Comparison of ENCODE assay signal across 34 mouse cellular contexts in genomic region chr14:105813097-105813496, GRCm38 (mm10).
"Had no signal": no experiment of that assay in that cellular context is flagged by ENCODE, and none has a peak within 500 bp of the region (broad histone marks: within the 10 kb centered on the region; RNA-seq: fewer than 3 reads in every experiment).

No protein-coding gene starts in this region.

- H3K4me2 ChIP-seq: heart, embryonic 11.5 days; heart, embryonic 12.5 days; heart, embryonic 13.5 days; heart, embryonic 15.5 days; hindbrain, embryonic 12.5 days; hindbrain, embryonic 13.5 days; hindbrain, embryonic 14.5 days; hindbrain, embryonic 15.5 days; intestine, embryonic 15.5 days; kidney, embryonic 15.5 days had no signal

- DNase-seq: heart, postnatal 14 days; heart, postnatal 36 days; heart, postnatal 4 days; kidney, adult 11 months; kidney, adult 18-20 months; kidney, adult 2 months; kidney, adult 8-10 months; kidney, adult 9 months; kidney, postnatal 10 days; kidney, postnatal 14 days; kidney, postnatal 25 days; kidney, postnatal 36 days; kidney, postnatal 4 days; layer of hippocampus, adult 9-11 months; layer of hippocampus, postnatal 36 days had no signal

- H3K9ac ChIP-seq: heart, embryonic 12.5 days; heart, embryonic 13.5 days; heart, embryonic 15.5 days; hindbrain, embryonic 12.5 days; hindbrain, embryonic 13.5 days; hindbrain, embryonic 14.5 days; hindbrain, embryonic 15.5 days; intestine, embryonic 15.5 days; kidney, embryonic 15.5 days had no signal

- H3K4me1 ChIP-seq: heart, embryonic 12.5 days; hindbrain, embryonic 12.5 days had no signal

- ATAC-seq: hindbrain, embryonic 16.5 days; hindbrain, postnatal 0 days; inflammation-experienced regulatory T-cells, adult 6 months; intestine, embryonic 15.5 days; intestine, embryonic 16.5 days; intestine, postnatal 0 days had no signal

- H3K27ac ChIP-seq: heart, embryonic 10.5 days; heart, embryonic 13.5 days; heart, embryonic 15.5 days; hindbrain, embryonic 10.5 days; hindbrain, embryonic 12.5 days; hindbrain, embryonic 13.5 days; hindbrain, embryonic 14.5 days; hindbrain, embryonic 15.5 days; hindbrain, postnatal 0 days; intestine, embryonic 15.5 days; kidney, embryonic 15.5 days; kidney, postnatal 0 days; layer of hippocampus, adult 2 months had no signal

- H3K36me3 ChIP-seq: heart, embryonic 10.5 days; heart, embryonic 12.5 days; heart, embryonic 13.5 days; heart, embryonic 15.5 days; hindbrain, embryonic 10.5 days; hindbrain, embryonic 12.5 days; hindbrain, embryonic 13.5 days; hindbrain, embryonic 15.5 days; intestine, embryonic 15.5 days; kidney, embryonic 15.5 days had no signal

- H3K27me3 ChIP-seq: heart, embryonic 12.5 days; heart, embryonic 13.5 days; heart, embryonic 15.5 days; hindbrain, embryonic 12.5 days; hindbrain, embryonic 13.5 days; hindbrain, embryonic 15.5 days; intestine, embryonic 15.5 days; kidney, embryonic 15.5 days had no signal

- H3K4me3 ChIP-seq: heart, embryonic 10.5 days; heart, embryonic 12.5 days; heart, embryonic 13.5 days; heart, embryonic 15.5 days; hindbrain, embryonic 10.5 days; hindbrain, embryonic 12.5 days; hindbrain, embryonic 13.5 days; hindbrain, embryonic 15.5 days; intestine, embryonic 15.5 days; kidney, embryonic 15.5 days; layer of hippocampus, adult 2 months had no signal

- H3K9me3 ChIP-seq: heart, embryonic 10.5 days; heart, embryonic 12.5 days; heart, embryonic 13.5 days; heart, embryonic 15.5 days; hindbrain, embryonic 10.5 days; hindbrain, embryonic 12.5 days; hindbrain, embryonic 13.5 days; hindbrain, embryonic 15.5 days; intestine, embryonic 15.5 days; kidney, embryonic 15.5 days had no signal
